Mouse (Mus musculus) E14TG2a.4 (cell line): ENCODE measurements around the gene Stard13.

Experiments used
- CTCF ChIP-seq: conservative IDR thresholded peaks from 2 replicates; pipeline ENCODE4 v1.5.1; 2014; ENCODE audit warnings: low read length
- NANOG ChIP-seq: IDR thresholded peaks from 2 replicates; pipeline ENCODE4 v1.6.1; 2014; ENCODE audit warnings: borderline replicate concordance, low read length, mixed read lengths
- POU5F1 ChIP-seq: IDR thresholded peaks from 2 replicates; pipeline ENCODE4 v1.6.1; 2014; ENCODE audit warnings: low read length, borderline replicate concordance

- TF ChIP-seq CTCF (no peak), NANOG (no peak), POU5F1 (no peak)
Observed at GRCm38 (mm10) chr5:151193885-151194520, 39.6 kb downstream of the Stard13 start.
